Mouse (Mus musculus) lung, embryonic 16.5 days (tissue): Measurements from ENCODE around the gene Tbl1xr1. TPM values are rescaled to one million over a fixed set of nuclear protein-coding genes. Genes with fewer than 3 reads are reported as not detected.

Experiments used
- ATAC-seq: fragments of 200-750 bp; cut with Nextera tagmentation; 2 replicates; pipeline ENCODE4 v1.8.0; 2017; ENCODE audit warnings: low read depth, mild to moderate bottlenecking, moderate library complexity
- H3K27ac ChIP-seq: fragments of 300-500 bp; sonication (generic); 2 replicates; pipeline ENCODE4 v1.5.1; 2014; ENCODE audit warnings: mild to moderate bottlenecking, control low read depth, low read length
- H3K27me3 ChIP-seq: fragments of 300-500 bp; sonication (generic); 2 replicates; pipeline ENCODE4 v1.6.1; 2014; ENCODE audit warnings: low read depth, low read length, mixed read lengths; ENCODE audit not compliant: control insufficient read depth, insufficient read depth
- H3K36me3 ChIP-seq: fragments of 300-500 bp; sonication (generic); 2 replicates; pipeline ENCODE4 v1.6.1; 2014; ENCODE audit warnings: low read length; ENCODE audit not compliant: control insufficient read depth, insufficient read depth
- H3K4me1 ChIP-seq: fragments of 300-500 bp; sonication (generic); replicated peaks from 2 replicates; pipeline ENCODE4 v1.6.1; 2014; ENCODE audit warnings: low read length, mixed read lengths; ENCODE audit not compliant: control insufficient read depth, insufficient read depth
- H3K4me2 ChIP-seq: fragments of 300-500 bp; sonication (generic); 2 replicates; pipeline ENCODE4 v1.6.1; 2014; ENCODE audit warnings: low read depth, low read length, control low read depth
- H3K4me3 ChIP-seq: fragments of 300-500 bp; sonication (generic); 2 replicates; pipeline ENCODE4 v1.5.1; 2014; ENCODE audit warnings: mild to moderate bottlenecking, low read length, control low read depth
- H3K9ac ChIP-seq: fragments of 300-500 bp; sonication (generic); 2 replicates; pipeline ENCODE4 v1.6.1; 2014; ENCODE audit warnings: low read length, control low read depth
- H3K9me3 ChIP-seq: fragments of 300-500 bp; sonication (generic); 2 replicates; pipeline ENCODE4 v1.6.1; 2016; ENCODE audit warnings: low read length; ENCODE audit not compliant: control insufficient read depth
- WGBS: fragments of 180-500 bp; shearing (Covaris S2); extraction: QIAGEN DNeasy Blood & Tissue Kit; methylation state at CpG from one replicate; pipeline ENCODE4 v1.1.7; 2014; 5-methylcytosine and 5-hydroxymethylcytosine counted together
- polyA plus RNA-seq: library from polyadenylated mRNA; unstranded; fragments of >200 nt; fragmentation: Nextera tagmentation; extraction: Ambion mirVana; gene quantifications from 2 replicates; pipeline ENCODE4 v1.2.1, GENCODE M21; 2015

Tbl1xr1 gene
- polyA plus RNA-seq, 1 experiment from 2014 or later: 26.2 TPM

- H3K4me2 ChIP-seq: no peak overlapping the region
Measured at GRCm38 (mm10) chr3:22148306-22148932, 72.0 kb downstream of the Tbl1xr1 start.

GRCm38 (mm10) chr3:22150872-22151530 lies 74.5 kb downstream of the Tbl1xr1 start:
- Histone ChIP-seq H3K27me3 (no peaks in the 10 kb centered on the region), H3K36me3 (no peaks in the 10 kb centered on the region), H3K27ac (no peak overlapping the region), H3K9me3 (no peaks in the 10 kb centered on the region), H3K9ac (no peak overlapping the region), H3K4me3 (no peak overlapping the region), H3K4me1 (no peaks in the 10 kb centered on the region), H3K4me2 (no peak overlapping the region)
- ATAC-seq: no peak
- WGBS: 92% methylated on average over 5 of the region's 5 CpGs

More at GRCm38 (mm10) chr3:22148306-22148932, 72.0 kb downstream of the Tbl1xr1 start:
- no peak overlapping the region for H3K27ac ChIP-seq
- H3K27me3 ChIP-seq: no peaks in the 10 kb centered on the region
- H3K4me3 ChIP-seq: no peak overlapping the region
- no peaks in the 10 kb centered on the region for H3K9me3 ChIP-seq
- ATAC-seq: no peak
- no peaks in the 10 kb centered on the region for H3K36me3 ChIP-seq
- H3K9ac ChIP-seq: no peak overlapping the region
- no peaks in the 10 kb centered on the region for H3K4me1 ChIP-seq
- 80% methylated on average over 6 of the region's 6 CpGs for WGBS

- Histone ChIP-seq H3K9ac (no peak overlapping the region), H3K36me3 (no peaks in the 10 kb centered on the region), H3K4me2 (no peak overlapping the region), H3K4me3 (no peak overlapping the region), H3K27me3 (no peaks in the 10 kb centered on the region), H3K27ac (no peak overlapping the region), H3K9me3 (no peaks in the 10 kb centered on the region; the same call in 1 of the 2 replicates), H3K4me1 (no peaks in the 10 kb centered on the region)
- ATAC-seq: no peak
- 70% methylated on average over 1 of the region's 1 CpGs for WGBS
Measured at GRCm38 (mm10) chr3:22152773-22153172, 76.3 kb downstream of the Tbl1xr1 start.

GRCm38 (mm10) chr3:22154522-22154921 lies 78.1 kb downstream of the Tbl1xr1 start:
- H3K27ac ChIP-seq: no peak overlapping the region
- 86% methylated on average over 3 of the region's 3 CpGs for WGBS

GRCm38 (mm10) chr3:22156397-22156796 lies 79.9 kb downstream of the Tbl1xr1 start:
- Histone ChIP-seq H3K27me3 (no peaks in the 10 kb centered on the region), H3K36me3 (no peaks in the 10 kb centered on the region), H3K4me2 (no peak overlapping the region), H3K9ac (no peak overlapping the region), H3K27ac (no peak overlapping the region), H3K4me3 (no peak overlapping the region), H3K9me3 (no peaks in the 10 kb centered on the region; the same call in 1 of the 2 replicates), H3K4me1 (no peaks in the 10 kb centered on the region)
- 78% methylated on average over 2 of the region's 2 CpGs for WGBS
- no peak for ATAC-seq

More at GRCm38 (mm10) chr3:22154522-22154921, 78.1 kb downstream of the Tbl1xr1 start:
- no peaks in the 10 kb centered on the region for H3K36me3 ChIP-seq
- no peak overlapping the region for H3K9ac ChIP-seq
- no peak overlapping the region for H3K4me3 ChIP-seq
- no peaks in the 10 kb centered on the region for H3K27me3 ChIP-seq
- ATAC-seq: no peak
- H3K4me2 ChIP-seq: no peak overlapping the region
- H3K9me3 ChIP-seq: no peaks in the 10 kb centered on the region; the same call in 1 of the 2 replicates
- H3K4me1 ChIP-seq: no peaks in the 10 kb centered on the region

- Histone ChIP-seq H3K36me3 (0 out of 2 replicates have a peak, but pooled peaks cover 2% of the 10 kb centered on the region), H3K4me1 (no peaks in the 10 kb centered on the region), H3K4me3 (no peak overlapping the region), H3K27me3 (no peaks in the 10 kb centered on the region), H3K9ac (no peak overlapping the region), H3K9me3 (no peaks in the 10 kb centered on the region), H3K4me2 (no peak overlapping the region), H3K27ac (no peak overlapping the region)
- 95% methylated on average over 3 of the region's 3 CpGs for WGBS
- ATAC-seq: no peak
Measured at GRCm38 (mm10) chr3:22162948-22163347, 86.5 kb downstream of the Tbl1xr1 start.

- H3K4me2 ChIP-seq: no peak overlapping the region
- no peak for ATAC-seq
- H3K36me3 ChIP-seq: 0 out of 2 replicates have a peak, but pooled peaks cover 2% of the 10 kb centered on the region
- H3K27me3 ChIP-seq: no peaks in the 10 kb centered on the region
- H3K27ac ChIP-seq: no peak overlapping the region
- H3K4me1 ChIP-seq: no peaks in the 10 kb centered on the region
- H3K9me3 ChIP-seq: no peaks in the 10 kb centered on the region
- no peak overlapping the region for H3K4me3 ChIP-seq
- WGBS: 77% methylated on average over 2 of the region's 2 CpGs
- H3K9ac ChIP-seq: no peak overlapping the region
Measured at GRCm38 (mm10) chr3:22167856-22168255, 91.4 kb downstream of the Tbl1xr1 start.

- WGBS: 87% methylated on average over 4 of the region's 4 CpGs
- H3K4me2 ChIP-seq: no peak overlapping the region
- 0 out of 2 replicates have a peak, but pooled peaks cover 2% of the 10 kb centered on the region for H3K36me3 ChIP-seq
- no peaks in the 10 kb centered on the region for H3K27me3 ChIP-seq
- no peak overlapping the region for H3K27ac ChIP-seq
- H3K4me3 ChIP-seq: no peak overlapping the region
- no peaks in the 10 kb centered on the region for H3K4me1 ChIP-seq
- ATAC-seq: no peak
- no peak overlapping the region for H3K9ac ChIP-seq
- H3K9me3 ChIP-seq: no peaks in the 10 kb centered on the region
Measured at GRCm38 (mm10) chr3:22168432-22168831, 92.0 kb downstream of the Tbl1xr1 start.

GRCm38 (mm10) chr3:22171526-22171925 lies 95.1 kb downstream of the Tbl1xr1 start:
- no peak overlapping the region for H3K4me3 ChIP-seq
- WGBS: 89% methylated on average over 8 of the region's 8 CpGs
- H3K36me3 ChIP-seq: no peaks in the 10 kb centered on the region
- H3K27ac ChIP-seq: no peak overlapping the region
- no peaks in the 10 kb centered on the region for H3K27me3 ChIP-seq
- H3K9me3 ChIP-seq: no peaks in the 10 kb centered on the region
- no peak overlapping the region for H3K4me2 ChIP-seq
- 0 out of 2 replicates have a peak, but pooled peaks cover 2% of the 10 kb centered on the region for H3K4me1 ChIP-seq
- H3K9ac ChIP-seq: no peak overlapping the region
- no peak for ATAC-seq
